Mouse (Mus musculus) intestine, postnatal 0 days (tissue): Measurements from ENCODE around the gene Hspa12a. TPM values are rescaled to one million over a fixed set of nuclear protein-coding genes. Genes with fewer than 3 reads are reported as not detected.

Experiments
- ATAC-seq: fragments of 200-750 bp; cut with Nextera tagmentation; 2 replicates; pipeline ENCODE4 v1.8.0; 2017; ENCODE audit warnings: mild to moderate bottlenecking, moderate TSS enrichment, moderate library complexity
- H3K27ac ChIP-seq: fragments of 300-500 bp; sonication (generic); 2 replicates; pipeline ENCODE4 v1.5.1; 2014; ENCODE audit warnings: mild to moderate bottlenecking, low read depth, low read length, moderate library complexity
- H3K27me3 ChIP-seq: fragments of 300-500 bp; sonication (generic); replicated peaks from 2 replicates; pipeline ENCODE4 v1.6.1; 2014; ENCODE audit warnings: low read length, mixed read lengths; ENCODE audit not compliant: control insufficient read depth, insufficient read depth
- H3K36me3 ChIP-seq: fragments of 300-500 bp; sonication (generic); 2 replicates; pipeline ENCODE4 v1.6.1; 2014; ENCODE audit warnings: mild to moderate bottlenecking, moderate library complexity; ENCODE audit not compliant: control insufficient read depth, insufficient read depth
- H3K4me1 ChIP-seq: fragments of 300-500 bp; sonication (generic); replicated peaks from 2 replicates; pipeline ENCODE4 v1.6.1; 2014; ENCODE audit warnings: antibody characterized with exemption, low read length, mixed read lengths; ENCODE audit not compliant: control insufficient read depth, insufficient read depth
- H3K4me2 ChIP-seq: fragments of 300-500 bp; sonication (generic); replicated peaks from 2 replicates; pipeline ENCODE4 v1.6.1; 2014; ENCODE audit warnings: low read depth, mild to moderate bottlenecking, moderate library complexity
- H3K4me3 ChIP-seq: fragments of 300-500 bp; sonication (generic); 2 replicates; pipeline ENCODE4 v1.5.1; 2014; ENCODE audit warnings: low read depth, low read length
- H3K9ac ChIP-seq: fragments of 300-500 bp; sonication (generic); 2 replicates; pipeline ENCODE4 v1.6.1; 2014; ENCODE audit warnings: mild to moderate bottlenecking, low read depth, low read length
- H3K9me3 ChIP-seq: fragments of 300-500 bp; sonication (generic); 2 replicates; pipeline ENCODE4 v1.6.1; 2016; ENCODE audit warnings: mixed run types; ENCODE audit not compliant: control insufficient read depth
- CTCF ChIP-seq: sonication (generic); IDR thresholded peaks from 2 replicates; pipeline ENCODE4 v1.5.1; 2016; ENCODE audit warnings: low read depth, mild to moderate bottlenecking, control low read depth, antibody characterized with exemption, moderate library complexity
- WGBS: fragments of 180-500 bp; shearing (Covaris S2); extraction: QIAGEN DNeasy Blood & Tissue Kit; methylation state at CpG from one replicate; pipeline ENCODE4 v1.1.7; 2014; 5-methylcytosine and 5-hydroxymethylcytosine counted together
- polyA plus RNA-seq: library from polyadenylated mRNA; unstranded; fragments of >200 nt; fragmentation: Nextera tagmentation; extraction: Ambion mirVana; gene quantifications from 2 replicates; pipeline ENCODE4 v1.2.1, GENCODE M21; 2015

Gene Hspa12a
- polyA plus RNA-seq, 1 experiment from 2014 or later = 3.6 TPM

DNA sequence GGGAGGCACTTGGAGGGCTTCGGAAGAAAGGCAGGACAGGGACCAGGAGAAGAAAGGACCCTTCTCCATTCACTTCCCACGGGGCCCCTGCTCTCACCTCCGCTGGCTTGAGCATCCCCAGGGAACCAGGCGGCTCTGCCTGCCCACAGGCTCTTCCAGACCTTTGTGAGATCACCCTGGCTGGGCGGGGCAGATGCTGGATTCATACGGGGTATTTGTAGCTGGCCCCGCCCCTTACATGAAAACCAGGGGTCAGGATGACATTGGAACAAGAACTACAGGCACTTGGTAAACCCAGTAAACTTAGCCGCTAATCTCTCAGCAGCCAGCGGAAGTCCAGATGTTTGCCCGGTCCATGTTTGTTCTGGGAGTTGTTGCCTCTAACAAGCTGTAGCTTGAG, 149.2 kb downstream of the Hspa12a start, which contains the start of gene 1700019N19Rik:
Gene 1700019N19Rik, minus strand, starts transcription at position 178 of the 400 bp plus-strand sequence.
- no peak within 1 kb of the TSS for H3K4me2 ChIP-seq
- H3K27ac ChIP-seq = no peak within 1 kb of the TSS
- no peak within 1 kb of the TSS for H3K4me3 ChIP-seq
- WGBS = 34% methylated on average over 10 of the region's 10 CpGs
- H3K9ac ChIP-seq = no peak within 1 kb of the TSS
- no peak for TF ChIP-seq CTCF
- no peaks in the 10 kb centered on the region for H3K4me1 ChIP-seq
- H3K9me3 ChIP-seq = no peaks in the 10 kb centered on the region
- no peaks in the 10 kb centered on the region for H3K27me3 ChIP-seq
- ATAC-seq = no peak
- no peaks in the 10 kb centered on the region for H3K36me3 ChIP-seq

GRCm38 (mm10) chr19:58789194-58789593, 154.3 kb downstream of the Hspa12a start:
- Histone ChIP-seq H3K27me3 (no peaks in the 10 kb centered on the region), H3K36me3 (no peaks in the 10 kb centered on the region), H3K27ac (no peak overlapping the region), H3K9me3 (no peaks in the 10 kb centered on the region), H3K4me3 (no peak overlapping the region), H3K9ac (no peak overlapping the region), H3K4me1 (no peaks in the 10 kb centered on the region), H3K4me2 (no peak overlapping the region)
- 76% methylated on average over 11 of the region's 11 CpGs for WGBS
- ATAC-seq = no peak
- no peak for TF ChIP-seq CTCF

DNA sequence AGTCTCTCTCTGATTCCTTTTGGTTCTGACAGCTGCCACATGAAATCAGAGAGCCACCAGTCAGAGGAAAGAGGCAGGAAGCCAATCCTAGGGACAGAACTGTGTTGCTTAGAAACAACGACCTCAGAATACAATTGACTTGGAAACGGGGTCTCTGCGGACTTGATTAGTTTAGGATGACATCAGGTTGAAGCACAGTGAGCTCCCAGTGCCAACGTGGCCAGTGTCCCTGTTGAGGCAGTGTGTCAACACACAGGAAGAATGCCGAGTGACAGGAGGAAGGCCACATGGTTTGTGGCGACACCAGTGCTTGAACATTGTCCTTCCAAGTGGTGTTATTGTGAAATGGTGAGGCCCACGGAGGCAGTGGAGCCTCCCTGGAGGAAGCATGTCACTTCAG, 159.5 kb downstream of the Hspa12a start:
- no peaks in the 10 kb centered on the region for H3K36me3 ChIP-seq
- no peaks in the 10 kb centered on the region; the same call in 1 of the 2 replicates for H3K4me1 ChIP-seq
- H3K4me3 ChIP-seq = no peak overlapping the region
- ATAC-seq = peak; percentile 71
- WGBS = 37% methylated on average over 7 of the region's 7 CpGs
- TF ChIP-seq CTCF = no peak
- no peaks in the 10 kb centered on the region for H3K27me3 ChIP-seq
- H3K9ac ChIP-seq = no peak overlapping the region
- no peak overlapping the region; the same call in 1 of the 2 replicates for H3K27ac ChIP-seq
- no peaks in the 10 kb centered on the region for H3K9me3 ChIP-seq
- H3K4me2 ChIP-seq = no peak overlapping the region

GRCm38 (mm10) chr19:58781566-58781965, 161.9 kb downstream of the Hspa12a start:
- Histone ChIP-seq H3K4me2 (no peak overlapping the region), H3K36me3 (no peaks in the 10 kb centered on the region), H3K27me3 (no peaks in the 10 kb centered on the region), H3K9ac (no peak overlapping the region), H3K4me3 (no peak overlapping the region), H3K4me1 (no peaks in the 10 kb centered on the region; the same call in 1 of the 2 replicates), H3K9me3 (no peaks in the 10 kb centered on the region), H3K27ac (peak overlapping the region; percentile 71; the same call in 1 of the 2 replicates)
- no peak for ATAC-seq
- TF ChIP-seq CTCF = no peak
- 68% methylated on average over 4 of the region's 4 CpGs for WGBS

- ATAC-seq = no peak
- Histone ChIP-seq H3K4me3 (no peak overlapping the region), H3K4me2 (no peak overlapping the region), H3K9me3 (no peaks in the 10 kb centered on the region), H3K9ac (no peak overlapping the region), H3K27me3 (no peaks in the 10 kb centered on the region), H3K27ac (no peak overlapping the region), H3K4me1 (no peaks in the 10 kb centered on the region), H3K36me3 (no peaks in the 10 kb centered on the region)
- WGBS = 38% methylated on average over 5 of the region's 5 CpGs
- no peak for TF ChIP-seq CTCF
Observed at GRCm38 (mm10) chr19:58776461-58776860, 167.0 kb downstream of the Hspa12a start.

DNA sequence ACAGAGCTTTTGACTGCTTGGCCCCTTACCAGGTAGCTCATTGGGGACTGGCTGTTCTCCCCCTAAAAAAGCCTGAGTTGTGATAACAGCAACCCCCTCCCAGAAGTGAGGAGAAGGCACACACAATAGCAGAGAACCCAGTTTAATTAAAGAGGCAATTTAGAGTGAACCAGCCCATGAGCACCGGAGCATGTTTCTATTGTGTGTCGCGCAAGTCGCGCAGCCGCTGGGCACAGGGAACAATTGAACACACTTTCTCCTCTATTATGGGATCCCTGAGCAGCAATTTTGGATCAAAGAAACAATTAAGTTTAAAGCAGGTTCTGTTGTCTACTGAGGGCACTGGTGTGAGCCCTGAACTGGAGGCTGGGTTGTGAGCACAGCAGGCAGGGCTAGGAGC, 176.1 kb downstream of the Hspa12a start:
- Histone ChIP-seq H3K4me3 (no peak overlapping the region), H3K36me3 (no peaks in the 10 kb centered on the region), H3K4me2 (no peak overlapping the region), H3K27me3 (no peaks in the 10 kb centered on the region), H3K9ac (no peak overlapping the region), H3K4me1 (no peaks in the 10 kb centered on the region), H3K9me3 (no peaks in the 10 kb centered on the region), H3K27ac (no peak overlapping the region)
- ATAC-seq = no peak
- 96% methylated on average over 6 of the region's 6 CpGs for WGBS
- TF ChIP-seq CTCF = no peak
